Mouse (Mus musculus): Measurements from ENCODE around the gene Tacr2.

The Tacr2 gene

DNA sequence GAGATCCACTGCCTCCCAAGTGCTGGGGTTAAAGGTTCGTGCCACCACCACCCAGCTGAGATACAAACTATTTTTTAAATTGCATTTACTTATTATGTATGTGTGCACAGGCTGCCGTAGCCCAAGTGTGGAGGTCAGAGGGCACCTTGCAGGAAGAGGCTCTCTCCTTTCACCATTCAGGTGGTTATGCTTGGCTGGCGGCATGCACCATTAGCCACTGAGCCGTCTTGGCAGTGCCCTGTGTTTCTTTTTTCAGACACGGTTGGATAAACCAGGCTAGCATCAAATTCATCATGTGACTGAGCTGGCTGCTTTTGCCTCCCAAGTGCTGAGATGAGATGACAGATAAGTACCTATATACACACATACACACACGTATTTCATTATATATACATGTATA, 13.0 kb upstream of the Tacr2 start:
- DNase-seq (ENCODE audit: low spot score in 2 of 2), result no peak

DNA sequence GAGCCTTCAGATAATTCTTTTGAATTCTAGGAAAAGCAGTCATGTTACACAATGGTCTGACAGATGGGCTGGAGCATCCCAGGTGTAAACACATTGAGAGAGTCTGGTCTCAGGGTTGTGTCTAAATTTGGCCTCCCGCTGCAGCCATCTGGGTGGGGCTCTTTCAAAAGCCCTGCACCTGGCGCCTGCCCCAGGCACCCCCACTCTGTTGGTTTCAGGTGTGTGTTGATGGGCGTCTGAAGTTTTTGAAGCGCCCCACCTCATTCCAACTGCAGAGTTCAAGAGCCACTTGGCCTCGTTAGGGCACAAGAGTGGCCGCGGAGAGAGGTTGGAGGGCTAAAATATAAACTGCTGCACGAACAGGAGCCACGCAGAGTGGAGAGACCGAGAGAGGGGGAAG, 9.9 kb upstream of the Tacr2 start:
- DNase-seq (ENCODE audit: low spot score in 2 of 2), result no peak

DNA sequence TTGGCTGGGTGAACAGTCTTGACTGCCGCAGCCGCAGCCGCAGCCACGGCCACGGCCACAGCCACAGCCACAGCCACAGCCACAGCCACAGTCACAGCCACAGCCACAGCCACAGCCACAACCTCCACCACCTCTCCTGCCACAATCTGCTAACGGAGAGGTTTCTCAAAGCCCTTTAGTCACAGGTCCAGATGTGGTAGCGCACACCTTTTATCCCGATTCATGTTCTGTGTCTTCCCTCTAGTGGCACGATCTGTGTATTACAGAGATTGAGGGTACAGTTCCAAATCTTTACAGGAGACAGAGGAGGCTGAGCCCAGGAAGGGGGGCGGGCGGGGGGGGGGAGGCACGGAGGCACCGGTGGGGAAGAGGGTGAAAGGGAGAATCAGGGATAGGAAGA, 9.3 kb upstream of the Tacr2 start:
- peak; percentile 39 to 57 for DNase-seq (ENCODE audit: low spot score in 2 of 2)

GRCm38 (mm10) chr10:62244067-62244466, 8.2 kb upstream of the Tacr2 start:
- no peak for DNase-seq (ENCODE audit: low spot score in 2 of 2)

GRCm38 (mm10) chr10:62247156-62247555, 5.1 kb upstream of the Tacr2 start:
- DNase-seq (ENCODE audit: low spot score in 2 of 2), result no peak

- DNase-seq (ENCODE audit: low spot score in 2 of 2), result peak in 1 of 2 experiments; percentile 18
Measured at GRCm38 (mm10) chr10:62247815-62248214, 4.4 kb upstream of the Tacr2 start.

DNA sequence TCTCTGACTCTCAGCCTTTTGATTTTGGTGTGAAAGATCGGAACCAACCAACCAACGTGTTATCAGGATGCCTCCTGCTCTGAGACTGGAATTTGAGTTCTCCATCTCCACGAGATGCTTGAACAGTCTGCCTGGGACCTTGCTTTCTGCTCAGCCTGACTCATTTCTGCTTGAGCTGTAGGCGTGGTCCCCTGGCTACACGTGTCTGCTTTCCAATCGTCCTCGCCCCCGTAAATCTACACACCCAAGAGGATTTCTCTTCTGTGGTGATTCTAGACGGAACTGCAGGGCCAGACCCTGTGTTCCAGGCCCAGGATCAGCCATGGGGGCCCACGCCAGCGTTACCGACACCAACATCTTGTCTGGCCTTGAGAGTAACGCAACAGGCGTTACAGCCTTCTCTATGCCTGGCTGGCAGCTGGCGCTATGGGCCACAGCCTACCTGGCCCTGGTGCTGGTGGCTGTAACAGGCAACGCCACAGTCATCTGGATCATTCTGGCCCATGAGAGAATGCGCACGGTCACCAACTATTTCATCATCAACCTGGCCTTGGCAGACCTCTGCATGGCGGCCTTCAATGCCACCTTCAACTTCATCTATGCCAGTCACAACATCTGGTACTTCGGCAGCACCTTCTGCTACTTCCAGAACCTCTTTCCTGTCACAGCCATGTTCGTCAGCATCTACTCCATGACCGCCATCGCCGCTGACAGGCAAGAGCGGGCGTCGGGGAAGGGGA, 428 bp downstream of the Tacr2 start:
- no peak for DNase-seq (ENCODE audit: low spot score in 2 of 2)

- DNase-seq (ENCODE audit: low spot score in 2 of 2), result no peak
Measured at GRCm38 (mm10) chr10:62258298-62258697, 6.1 kb downstream of the Tacr2 start.

- DNase-seq (ENCODE audit: low spot score in 2 of 2), result peak; percentile 39 to 54
Measured at GRCm38 (mm10) chr10:62261115-62261886, 9.1 kb downstream of the Tacr2 start.

DNA sequence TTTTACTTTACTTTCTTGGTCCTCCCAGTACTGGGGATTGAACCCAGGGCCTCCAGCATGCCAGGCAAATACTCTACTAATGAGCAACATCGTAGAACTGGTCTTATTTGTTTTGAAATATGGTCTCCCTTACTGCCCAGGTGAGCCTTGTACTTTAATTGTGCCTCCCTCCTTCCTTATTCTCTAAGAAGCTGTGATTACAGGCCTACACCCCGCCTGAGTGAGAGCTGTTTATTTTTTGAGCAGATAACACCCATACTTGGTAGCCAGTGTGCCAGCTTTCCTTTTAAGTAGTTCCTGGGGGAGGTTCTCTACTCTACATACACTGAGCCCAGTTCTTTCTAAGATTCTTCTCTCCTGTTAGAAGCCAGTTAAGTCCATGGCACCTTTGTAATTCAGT, 12.1 kb downstream of the Tacr2 start:
- DNase-seq (ENCODE audit: low spot score in 2 of 2), result no peak

- no peak for DNase-seq (ENCODE audit: low spot score in 2 of 2)
Measured at GRCm38 (mm10) chr10:62269278-62269677, 17.0 kb downstream of the Tacr2 start.

- DNase-seq (ENCODE audit: low spot score in 2 of 2), result peak; percentile 61 to 71
Measured at GRCm38 (mm10) chr10:62275235-62275634, 23.0 kb downstream of the Tacr2 start.

- DNase-seq (ENCODE audit: low spot score in 2 of 2), result no peak
Measured at GRCm38 (mm10) chr10:62277499-62278293, 25.5 kb downstream of the Tacr2 start.

GRCm38 (mm10) chr10:62279066-62279465, 26.8 kb downstream of the Tacr2 start:
- no peak for DNase-seq (ENCODE audit: low spot score in 2 of 2)

DNA sequence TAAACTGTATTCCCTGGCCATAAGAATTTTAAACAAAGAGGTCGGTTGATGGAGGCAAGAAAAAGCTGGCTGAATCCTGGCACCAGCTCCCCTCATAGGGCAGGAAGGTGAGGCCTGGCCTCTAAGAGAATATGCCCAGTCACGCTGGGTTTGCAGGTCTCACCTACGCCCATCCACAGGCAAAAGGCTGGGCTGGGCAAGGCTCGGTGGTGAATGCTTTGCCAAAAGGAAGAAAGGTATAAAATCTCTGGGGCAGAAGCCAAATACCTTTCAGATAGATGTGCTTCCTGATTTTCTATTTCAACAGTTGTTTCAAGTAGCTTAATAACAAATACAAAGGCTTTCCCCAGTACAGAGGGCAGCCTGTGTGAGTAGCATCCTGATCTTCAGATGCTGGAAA, 27.4 kb downstream of the Tacr2 start:
- DNase-seq (ENCODE audit: low spot score in 2 of 2), result no peak

DNA sequence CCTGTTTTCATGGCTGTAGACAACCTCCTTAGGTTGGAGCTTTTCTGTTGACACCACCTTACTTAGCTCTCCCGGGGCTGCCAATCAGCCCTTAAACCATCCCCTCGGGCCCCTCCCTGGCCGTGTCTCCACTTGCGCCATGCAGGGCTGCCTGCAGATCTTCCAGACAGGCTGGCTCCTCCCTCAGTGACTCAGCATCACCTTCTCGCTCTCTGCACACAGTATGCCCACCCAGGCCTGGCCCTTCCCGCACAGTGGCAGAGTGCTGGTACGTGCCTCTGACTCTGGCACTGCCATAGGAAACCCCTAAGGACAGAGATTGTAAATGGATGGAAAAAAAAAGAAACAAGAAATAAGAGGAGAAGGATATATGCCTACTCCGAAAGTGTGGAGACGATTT, 30.5 kb downstream of the Tacr2 start:
- no peak for DNase-seq (ENCODE audit: low spot score in 2 of 2)

DNA sequence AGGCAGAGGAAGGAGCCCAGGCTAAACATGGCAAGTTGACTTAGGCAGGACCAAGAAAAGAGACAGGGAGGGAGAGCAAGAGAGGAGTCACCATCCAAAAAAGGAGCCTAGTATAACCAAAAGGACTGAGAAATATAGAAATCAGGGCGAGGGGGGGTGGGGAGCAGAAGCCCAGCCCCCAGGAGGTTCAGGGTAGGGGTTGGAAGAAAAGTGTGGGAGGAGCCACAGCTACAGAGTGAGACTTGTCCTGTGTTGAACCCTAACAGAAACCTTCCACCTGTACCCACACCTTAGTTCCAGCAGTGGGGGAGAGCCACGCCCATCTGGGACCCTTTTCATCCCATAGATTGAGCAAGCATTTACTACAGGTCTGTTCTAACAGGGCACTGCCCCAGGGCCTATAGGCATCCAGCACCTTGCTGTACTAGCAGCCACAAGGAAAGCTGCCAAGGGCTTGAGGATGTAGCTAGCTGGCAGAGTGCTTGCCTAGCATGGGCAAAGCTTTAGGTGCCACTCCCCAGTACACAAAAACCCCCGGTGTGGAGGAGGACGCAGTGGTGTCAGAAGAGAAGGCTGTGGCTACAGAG, 31.1 kb downstream of the Tacr2 start:
- DNase-seq (ENCODE audit: low spot score in 2 of 2), result no peak

DNA sequence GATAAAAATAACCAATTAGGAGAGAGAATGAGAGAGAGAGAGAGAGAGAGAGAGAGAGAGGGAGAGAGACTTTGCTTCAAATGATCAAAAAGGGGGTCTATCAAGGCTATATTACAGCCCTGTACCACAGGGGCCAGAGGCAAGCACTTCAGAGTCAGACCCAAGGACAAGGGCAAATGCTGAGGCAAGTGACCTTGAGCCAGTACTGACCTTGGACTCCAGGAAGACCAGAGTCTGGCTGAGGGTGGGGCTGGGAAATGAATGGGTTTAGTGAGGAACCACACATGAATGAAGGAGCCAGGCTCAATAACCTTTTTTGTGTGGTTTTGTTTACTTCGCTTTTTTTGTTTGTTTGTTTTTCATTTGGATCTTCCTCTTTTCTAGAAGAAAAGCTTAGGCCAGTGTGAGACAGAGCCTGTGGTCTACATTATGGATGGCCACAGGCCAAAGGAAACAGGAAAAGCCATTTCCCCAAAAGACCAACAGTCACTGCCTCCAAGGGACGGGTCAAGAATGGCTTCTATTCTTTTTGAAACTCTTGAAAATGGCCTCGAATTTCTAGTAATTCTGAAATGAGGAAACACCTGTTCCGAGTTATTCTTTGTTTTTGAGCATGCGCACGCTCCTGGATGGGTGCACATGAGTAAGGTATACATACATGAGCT, 35.4 kb downstream of the Tacr2 start:
- DNase-seq (ENCODE audit: low spot score in 2 of 2), result no peak

DNA sequence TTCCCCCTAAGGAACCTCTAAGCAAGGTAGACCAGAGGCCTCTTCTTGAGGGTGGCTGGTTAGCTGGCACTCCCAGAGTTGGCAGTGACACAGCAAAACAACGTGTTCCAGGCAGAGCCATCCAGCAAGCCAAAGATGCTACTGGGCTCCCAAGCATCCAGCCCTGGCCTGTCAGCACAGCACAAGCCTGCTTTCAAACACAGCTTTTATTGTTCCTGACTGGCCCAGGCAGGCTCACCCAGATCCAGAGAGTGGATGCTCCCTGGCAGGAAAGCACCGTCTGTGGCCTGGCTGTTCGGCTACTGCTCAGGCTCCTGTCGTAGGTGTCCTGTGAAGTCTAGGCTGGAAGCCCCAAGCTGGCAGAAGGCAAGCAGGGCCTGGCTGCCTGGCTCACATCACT, 41.9 kb downstream of the Tacr2 start:
- no peak for DNase-seq (ENCODE audit: low spot score in 2 of 2)

DNA sequence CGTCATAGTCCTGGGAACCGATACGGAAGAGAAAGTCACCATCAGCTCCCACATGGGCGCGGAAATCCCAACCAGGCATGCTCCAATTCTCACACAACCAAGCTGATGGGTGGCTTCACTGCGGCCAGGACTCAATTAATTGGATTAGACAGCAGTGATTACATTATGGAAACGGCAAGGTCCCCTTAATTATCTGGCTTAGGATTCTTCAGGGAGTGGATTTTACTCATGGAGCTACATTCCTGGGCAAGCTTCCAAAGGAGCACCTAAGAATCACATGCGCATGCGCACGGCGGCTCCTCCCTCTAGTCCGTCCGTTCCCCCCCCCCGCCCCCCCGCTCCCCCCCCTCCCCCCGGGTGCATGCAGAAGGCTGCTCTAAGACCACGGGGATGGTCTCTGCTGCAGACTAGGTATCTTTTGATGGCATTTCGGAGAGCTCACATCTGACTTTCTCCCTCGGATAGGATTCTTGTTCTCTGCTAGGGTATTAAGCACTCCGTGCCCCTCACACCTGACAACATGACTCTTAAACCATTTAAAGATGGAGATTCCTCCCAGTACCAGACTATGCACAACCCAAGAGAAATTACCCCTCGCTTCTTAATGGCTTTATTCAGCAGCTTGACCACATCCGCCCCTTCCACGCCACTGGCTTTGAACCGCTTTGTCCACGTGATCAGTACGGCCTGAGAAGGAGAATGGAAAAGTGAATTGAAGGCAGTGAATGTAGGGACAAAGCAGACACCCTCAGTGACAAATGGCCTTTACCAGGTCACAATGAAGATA, 44.0 kb downstream of the Tacr2 start:
- DNase-seq (ENCODE audit: low spot score in 2 of 2), result no peak

Data from spleen, postnatal 36 days (tissue).